ENCODE assay signal across 8 mouse cellular contexts in the genomic region with DNA sequence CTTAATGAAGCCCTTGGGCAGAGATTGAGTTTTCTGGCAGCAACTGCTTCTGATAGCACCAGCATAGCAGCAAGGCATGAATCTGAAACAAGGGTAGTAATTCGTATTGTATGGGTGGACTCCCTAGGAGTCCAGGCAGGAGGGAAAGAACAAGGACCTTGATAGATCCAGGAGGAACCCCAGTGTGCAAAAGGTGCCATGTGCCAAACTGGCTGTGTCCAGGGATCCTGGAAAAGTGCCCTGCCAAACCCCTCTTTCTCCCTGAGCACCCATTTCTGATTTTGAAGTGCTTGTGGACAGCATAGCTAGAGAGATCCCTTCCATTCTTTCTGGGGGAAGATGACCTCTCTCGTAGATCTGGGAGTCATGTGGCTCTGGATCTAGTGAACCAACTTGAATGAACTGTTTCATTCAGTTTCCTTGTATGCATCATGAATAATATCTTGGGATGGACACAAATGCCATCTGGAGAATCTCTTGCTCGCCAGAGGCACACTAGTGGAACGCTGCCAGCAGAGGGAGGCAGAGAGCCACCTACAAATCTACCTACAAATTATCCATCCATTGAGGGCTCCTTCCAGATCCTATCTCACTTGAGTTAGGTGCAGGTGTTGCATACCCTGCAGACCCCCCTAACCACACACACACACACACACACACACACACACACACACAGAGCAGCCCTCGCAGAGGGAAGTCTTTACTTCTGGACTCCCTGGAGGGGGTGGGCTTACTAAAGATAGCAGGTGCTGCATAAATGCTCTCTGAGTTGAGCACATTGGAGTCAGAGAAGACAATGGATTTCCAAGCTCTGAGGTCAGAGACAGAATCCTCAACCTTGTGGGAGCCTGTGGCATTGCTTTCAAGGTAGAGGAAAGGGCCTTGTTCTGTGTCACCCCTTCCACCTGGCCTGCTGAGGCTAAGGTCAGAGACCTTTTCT. TPM values are rescaled to one million over a fixed set of nuclear protein-coding genes. Genes with fewer than 3 reads are reported as not detected.
DNase-seq lines count a peak whose midpoint lies in the region; ATAC-seq and TF ChIP-seq lines count a peak whose summit lies in the region.

No protein-coding gene starts in this region.

- no peak for ATAC-seq in erythroblast, adult 5-6 weeks (replicated peaks; ENCODE audit: low FRiP score, poor library complexity, severe bottlenecking)

- peak; percentile 75 for TF ChIP-seq CTCF in E14TG2a.4 (conservative IDR thresholded peaks at IDR 0.05; ENCODE audit: low read length)

- H3K36me3 ChIP-seq in E14TG2a.4 (ENCODE audit: insufficient read depth, low read length) = peaks cover 8% of the 10 kb centered on the region; the same call in 1 of the 2 replicates

- H3K9me3 ChIP-seq in E14TG2a.4 (ENCODE audit: low read length) = no peaks in the 10 kb centered on the region

- DNase-seq in A20 (ENCODE audit: low read depth, low spot score) = peak; percentile 59
- peak; percentile 75 for DNase-seq in cerebellum, adult 11-12 months
- DNase-seq in gastrocnemius, postnatal 10 days = peak; percentile 83
- peak; percentile 83 to 85 for DNase-seq in layer of hippocampus, postnatal 10 days (ENCODE audit: low spot score in 2 of 2)
- peak; percentile 81 for DNase-seq in mesoderm, embryonic 11.5 days (ENCODE audit: low read depth, low spot score)
- DNase-seq in spleen, adult 12 weeks (ENCODE audit: low spot score) = peak; percentile 44

- no peak overlapping the region for H3K4me3 ChIP-seq in E14TG2a.4 (replicated peaks; ENCODE audit: low read length)

- H3K27me3 ChIP-seq in E14TG2a.4 (ENCODE audit: insufficient read depth, low read length) = no peaks in the 10 kb centered on the region

- H3K4me1 ChIP-seq in E14TG2a.4 (replicated peaks; ENCODE audit: low read depth, low read length) = peaks cover 41% of the 10 kb centered on the region

RNA-seq across cellular contexts. Expression of gene Sec16a, which starts 4.4 kb away (rescaled TPM):
- 10 to 100 TPM; 26.3 to 36.5 TPM for total RNA-seq in gastrocnemius, postnatal 10 days (2021)
- total RNA-seq in layer of hippocampus, postnatal 10 days (2021) = 10 to 100 TPM; 43.9 to 46.1 TPM
- total RNA-seq in erythroblast, adult 5-6 weeks (2015; ENCODE audit: low replicate concordance) = 12.5 and 18.8 TPM in 2 replicates
- total RNA-seq in erythroblast, adult 5-6 weeks (2017; ENCODE audit: low replicate concordance) = 9.3 and 14.9 TPM in 2 replicates

RNA-seq across cellular contexts. Expression of gene Inpp5e, which starts 40.4 kb away (rescaled TPM):
- total RNA-seq in gastrocnemius, postnatal 10 days (2021) = 1 to 10 TPM; 6.3 to 9.2 TPM
- total RNA-seq in layer of hippocampus, postnatal 10 days (2021) = 10 to 100 TPM; 17.2 to 21.0 TPM
- total RNA-seq in erythroblast, adult 5-6 weeks (2015; ENCODE audit: low replicate concordance) = 4.0 and 4.6 TPM in 2 replicates
- 2.5 and 4.5 TPM in 2 replicates for total RNA-seq in erythroblast, adult 5-6 weeks (2017; ENCODE audit: low replicate concordance)
